Mouse (Mus musculus) embryonic fibroblast, embryonic 13.5 days (primary cell): Measurements from ENCODE around the gene Mcrip2. TPM values are rescaled to one million over a fixed set of nuclear protein-coding genes. Genes with fewer than 3 reads are reported as not detected.
"Not testable (repeated sequence)": the region's sequence is repeated elsewhere in the genome, so short reads cannot be mapped to it uniquely, and the experiment has no call there.

ENCODE experiments used
- H3K27ac ChIP-seq: 2 replicates; pipeline ENCODE4 v1.5.1; 2012; ENCODE audit warnings: low read length, control low read depth, inconsistent platforms; ENCODE audit not compliant: insufficient read depth
- H3K4me1 ChIP-seq: 2 replicates; pipeline ENCODE4 v1.6.1; 2011; ENCODE audit warnings: low read length; ENCODE audit not compliant: control insufficient read depth, insufficient read depth
- H3K4me3 ChIP-seq: 2 replicates; pipeline ENCODE4 v1.5.1; 2011; ENCODE audit warnings: mild to moderate bottlenecking, control low read depth, low read length; ENCODE audit not compliant: insufficient read depth
- CTCF ChIP-seq: IDR thresholded peaks from 2 replicates; pipeline ENCODE4 v1.5.1; 2011; ENCODE audit warnings: mild to moderate bottlenecking, control low read depth, low read length, moderate library complexity, borderline replicate concordance; ENCODE audit not compliant: insufficient read depth
- POLR2A ChIP-seq: IDR thresholded peaks from 2 replicates; pipeline ENCODE4 v1.6.1; 2011; ENCODE audit warnings: low read depth, mild to moderate bottlenecking, control low read depth, low read length, moderate library complexity
- polyA plus RNA-seq: library from polyadenylated mRNA; stranded (reverse); fragments of >200 nt; gene quantifications from 2 replicates; pipeline ENCODE4 v1.2.4, GENCODE M21; 2011; ENCODE audit warnings: low read depth; ENCODE audit not compliant: missing spikeins, insufficient read length

The Mcrip2 gene
- polyA plus RNA-seq, 1 experiment = 7.1 TPM

GRCm38 (mm10) chr17:25875171-25876136 is 6.9 kb upstream of the Mcrip2 start:
- Histone ChIP-seq H3K27ac (peak overlapping the region; percentile 76), H3K4me1 (0 out of 2 replicates have a peak, but pooled peaks cover 3% of the 10 kb centered on the region), H3K4me3 (peak overlapping the region; percentile 60)
- TF ChIP-seq CTCF (no peak), POLR2A (peak; percentile 90)

DNA sequence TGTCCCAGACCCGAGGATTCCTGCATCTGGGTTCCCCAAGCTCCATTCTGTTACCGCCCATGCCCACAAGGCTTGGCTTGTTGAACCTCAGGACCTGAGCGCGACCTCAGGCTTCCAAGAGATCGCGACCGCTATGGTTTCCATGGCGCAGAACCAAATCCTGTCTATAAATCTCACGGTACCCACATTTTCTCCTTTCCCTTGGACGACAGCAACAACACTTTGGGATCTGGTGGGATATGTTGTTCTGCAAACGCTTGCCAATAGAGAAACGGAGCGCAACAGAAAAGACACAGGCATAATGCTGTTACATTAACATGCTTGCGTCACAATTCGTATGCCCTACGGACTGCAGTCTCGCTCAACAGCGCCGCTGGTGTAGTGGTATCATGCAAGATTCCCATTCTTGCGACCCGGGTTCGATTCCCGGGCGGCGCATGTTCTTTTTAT is 6.2 kb upstream of the Mcrip2 start, which contains the start of gene Mettl26:
TSS of gene Mettl26 (plus strand) at position 354 of the 450 bp plus-strand sequence.
- H3K4me1 ChIP-seq = 0 out of 2 replicates have a peak, but pooled peaks cover 3% of the 10 kb centered on the region
- peak within 1 kb of the TSS; percentile 66 for H3K4me3 ChIP-seq
- peak within 1 kb of the TSS; percentile 76 for H3K27ac ChIP-seq
- TF ChIP-seq POLR2A = peak; percentile 50; the same call in 1 of the 2 replicates
- TF ChIP-seq CTCF = no peak

- TF ChIP-seq POLR2A (no peak), CTCF (no peak)
- H3K4me1 ChIP-seq = 0 out of 2 replicates have a peak, but pooled peaks cover 3% of the 10 kb centered on the region
- no peak overlapping the region for H3K27ac ChIP-seq
- H3K4me3 ChIP-seq = peak overlapping the region; percentile 66
Observed at GRCm38 (mm10) chr17:25874148-25874720, 5.7 kb upstream of the Mcrip2 start.

GRCm38 (mm10) chr17:25873405-25874147 is 5.0 kb upstream of the Mcrip2 start:
- Histone ChIP-seq H3K4me3 (no peak overlapping the region), H3K4me1 (0 out of 2 replicates have a peak, but pooled peaks cover 3% of the 10 kb centered on the region), H3K27ac (no peak overlapping the region)
- TF ChIP-seq CTCF (no peak), POLR2A (no peak)

DNA sequence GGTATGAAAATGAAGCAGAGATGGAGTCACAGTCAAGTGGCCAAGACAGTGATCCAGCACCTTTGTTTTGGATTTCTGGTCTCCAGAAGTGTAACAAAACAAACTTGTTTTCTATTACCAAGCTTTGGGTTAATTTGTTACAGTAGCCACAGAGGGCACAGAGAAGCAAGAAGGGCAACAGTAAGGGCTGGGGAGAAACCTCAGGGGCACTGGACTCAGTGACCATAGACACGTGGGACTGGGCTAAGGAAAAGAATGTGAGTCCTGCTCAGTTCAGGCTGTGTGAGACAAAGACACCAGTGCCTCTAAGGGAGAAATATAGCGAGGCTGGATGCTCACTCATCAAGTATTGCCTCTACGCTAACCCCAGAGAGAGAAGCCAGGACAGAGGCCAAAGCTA is 4.1 kb upstream of the Mcrip2 start:
- TF ChIP-seq CTCF (no peak), POLR2A (no peak)
- Histone ChIP-seq H3K4me3 (no peak overlapping the region), H3K27ac (no peak overlapping the region), H3K4me1 (0 out of 2 replicates have a peak, but pooled peaks cover 3% of the 10 kb centered on the region)

DNA sequence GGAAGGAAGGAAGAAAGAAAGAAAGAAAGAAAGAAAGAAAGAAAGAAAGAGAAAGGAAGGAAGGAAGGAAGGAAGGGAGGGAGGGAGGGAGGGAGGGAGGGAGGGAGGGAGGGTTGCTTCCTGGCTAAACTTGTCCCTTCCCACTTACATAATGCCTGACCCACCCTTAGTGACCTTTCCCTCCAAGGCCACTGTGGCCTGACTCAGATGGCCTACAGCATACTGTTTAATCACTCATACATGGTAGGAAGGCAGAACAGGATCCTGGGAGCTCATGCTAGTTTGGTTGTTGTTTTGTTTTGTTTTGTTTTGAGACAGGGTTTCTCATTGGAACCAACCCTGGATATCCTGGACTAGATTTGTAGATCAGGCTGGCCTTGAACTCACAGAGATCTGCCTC is 3.0 kb upstream of the Mcrip2 start:
- H3K4me1 ChIP-seq, H3K27ac ChIP-seq, H3K4me3 ChIP-seq: not testable (repeated sequence)

DNA sequence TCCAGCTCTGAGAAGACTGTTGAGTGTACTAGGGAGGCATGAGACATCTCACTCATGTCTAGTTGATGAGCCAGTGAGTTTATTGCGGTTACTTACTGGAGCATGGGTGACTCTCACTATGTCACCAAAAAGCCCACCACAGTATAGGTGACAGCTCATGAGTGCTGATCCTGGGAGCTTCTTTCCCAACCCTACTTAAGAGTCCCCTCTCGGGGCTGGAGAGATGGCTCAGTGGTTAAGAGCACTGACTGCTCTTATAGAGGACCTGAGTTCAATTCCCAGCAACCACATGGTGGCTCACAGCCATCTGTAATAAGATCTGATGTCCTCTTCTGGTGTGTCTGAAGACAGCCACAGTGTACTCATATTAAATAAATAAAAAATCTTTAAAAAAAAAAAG is 1.4 kb upstream of the Mcrip2 start:
- no peak for TF ChIP-seq POLR2A
- no peak for TF ChIP-seq CTCF
- no peak overlapping the region for H3K27ac ChIP-seq
- H3K4me1 ChIP-seq = 0 out of 2 replicates have a peak, but pooled peaks cover 3% of the 10 kb centered on the region
- no peak overlapping the region for H3K4me3 ChIP-seq

DNA sequence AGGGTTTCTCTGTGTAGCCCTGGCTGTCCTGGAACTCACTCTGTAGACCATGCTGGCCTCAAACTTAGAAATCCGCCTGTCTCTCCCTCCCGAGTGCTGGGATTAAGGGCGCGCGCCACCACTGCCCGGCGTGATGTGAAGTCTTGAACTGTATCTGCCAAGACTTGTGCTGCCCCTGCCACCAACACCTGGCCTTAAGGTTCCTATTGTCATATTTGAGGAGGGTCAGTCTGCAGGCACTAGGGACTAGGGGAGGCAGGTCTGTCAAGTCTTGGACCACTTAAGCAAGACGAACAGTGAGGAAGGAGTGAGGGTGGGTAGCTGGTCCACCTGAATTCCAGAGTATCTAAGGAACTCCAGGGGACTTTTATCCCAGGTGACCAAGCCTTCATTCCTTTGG is 934 bp upstream of the Mcrip2 start:
- no peak for TF ChIP-seq CTCF
- no peak for TF ChIP-seq POLR2A
- no peak overlapping the region for H3K4me3 ChIP-seq
- 0 out of 2 replicates have a peak, but pooled peaks cover 3% of the 10 kb centered on the region for H3K4me1 ChIP-seq
- no peak overlapping the region for H3K27ac ChIP-seq

DNA sequence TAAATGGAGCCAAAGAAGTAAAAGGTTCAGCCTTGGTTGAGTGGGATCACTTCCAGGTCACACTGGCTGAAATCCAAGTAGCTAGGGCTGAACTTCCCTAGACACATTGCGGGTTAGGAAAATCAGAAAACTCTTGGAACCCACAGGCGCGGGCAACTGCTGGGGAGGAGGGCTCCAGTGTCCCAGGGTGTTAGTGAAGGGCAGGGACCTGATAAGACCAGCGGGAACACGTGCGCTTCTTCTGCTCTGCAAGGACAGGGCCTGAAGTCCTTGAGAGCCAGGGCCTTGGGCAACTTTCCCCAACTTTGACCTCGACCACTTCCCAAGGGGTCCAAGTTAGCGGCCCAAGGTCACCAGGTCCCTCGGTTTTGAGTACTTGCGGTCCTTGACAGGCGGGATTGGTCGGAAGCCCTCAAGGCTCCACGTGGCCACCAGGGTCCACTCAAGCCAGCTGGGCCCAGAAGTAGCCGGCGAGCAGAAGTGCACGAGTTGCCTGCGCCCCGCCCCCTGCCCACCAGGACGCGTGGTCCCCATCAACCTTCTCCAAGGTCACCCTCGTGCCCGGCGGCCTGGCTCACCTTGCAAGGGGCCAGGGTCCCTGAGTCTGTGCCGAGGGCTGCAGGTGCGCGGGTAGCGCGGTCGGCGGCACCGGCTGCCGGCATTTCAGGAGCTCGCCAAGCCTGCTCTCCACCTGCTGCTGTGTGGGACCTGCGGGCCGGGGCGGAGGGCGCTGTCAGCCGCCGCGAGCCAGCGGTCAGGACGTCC is 546 bp downstream of the Mcrip2 start:
- Histone ChIP-seq H3K4me1 (no peaks in the 10 kb centered on the region), H3K4me3 (peak overlapping the region; percentile 56), H3K27ac (no peak overlapping the region)
- TF ChIP-seq POLR2A = no peak
- TF ChIP-seq CTCF = no peak
